Mouse (Mus musculus): Measurements from ENCODE around the gene Vil1. TPM values are rescaled to one million over a fixed set of nuclear protein-coding genes. Genes with fewer than 3 reads are reported as not detected.

Gene Vil1
- polyA plus RNA-seq (2014; fragmentation: Nextera tagmentation; extraction: Ambion mirVana), result 0.88 and 0.94 TPM in 2 replicates

DNA sequence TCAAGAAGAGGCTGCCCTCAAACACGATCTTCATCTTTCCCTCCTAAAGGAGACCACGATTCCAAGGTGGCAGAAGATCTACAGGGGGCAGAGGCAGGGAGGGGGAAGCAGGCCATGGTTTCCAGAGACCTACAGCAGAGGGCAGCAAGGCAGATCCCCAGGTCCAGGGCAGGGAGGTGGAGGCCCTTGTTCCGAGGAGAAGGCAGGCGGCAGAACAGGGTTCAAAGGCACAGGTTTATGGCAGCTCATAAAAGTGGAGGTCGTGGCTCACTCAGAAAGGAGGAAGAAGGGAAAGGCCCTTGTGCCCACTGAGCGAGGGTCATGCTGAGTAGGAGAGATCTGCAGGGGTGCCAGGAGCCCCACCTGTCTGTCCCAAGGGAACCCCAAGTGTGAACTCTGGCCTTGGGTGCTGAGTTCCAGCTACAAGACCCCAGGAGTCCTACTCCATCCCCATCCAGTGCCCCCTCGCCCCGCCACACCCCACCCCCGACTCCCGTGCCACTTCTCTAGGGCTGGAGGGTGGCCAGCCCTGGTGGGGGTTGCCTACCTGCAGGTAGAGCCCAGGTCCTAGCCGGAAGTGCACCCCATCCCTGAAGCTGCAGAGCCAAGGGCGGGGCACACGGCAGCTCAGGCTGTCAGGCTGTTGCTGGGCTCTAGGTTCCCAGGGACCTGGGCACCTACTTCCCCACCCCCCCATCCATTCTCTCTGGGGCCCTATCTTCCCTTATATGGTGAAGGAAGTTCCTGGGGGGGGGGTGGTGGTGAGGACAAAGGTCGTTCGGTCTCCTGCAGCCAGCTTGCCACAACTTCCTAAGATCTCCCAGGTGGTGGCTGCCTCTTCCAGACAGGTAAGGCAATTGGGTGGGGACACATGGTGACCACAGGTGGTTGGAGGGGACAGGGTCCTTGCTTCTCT is at the start of gene Vil1:
TSS of gene Vil1 (plus strand) at position 788 of the 916 bp plus-strand sequence.
- H3K9ac ChIP-seq (ENCODE audit: low read depth, low read length), result no peak within 1 kb of the TSS
- DNase-seq (ENCODE audit: low spot score) (no peak), ATAC-seq (replicated peaks; ENCODE audit: low FRiP score) (no peak)
- no peak within 1 kb of the TSS for H3K4me3 ChIP-seq (ENCODE audit: low read depth, low read length)
- no peaks in the 10 kb centered on the region for H3K36me3 ChIP-seq (ENCODE audit: control insufficient read depth, insufficient read depth, low read length)
- no peaks in the 10 kb centered on the region for H3K9me3 ChIP-seq (ENCODE audit: control insufficient read depth, low read length)
- WGBS, result 49% methylated on average over 15 of the region's 15 CpGs
- H3K4me1 ChIP-seq (replicated peaks; ENCODE audit: control insufficient read depth, insufficient read depth, low read length), result peaks cover 5% of the 10 kb centered on the region; the same call in 1 of the 2 replicates
- no peak within 1 kb of the TSS for H3K4me2 ChIP-seq
- no peaks in the 10 kb centered on the region for H3K27me3 ChIP-seq (replicated peaks; ENCODE audit: control insufficient read depth, insufficient read depth, low read length)
- no peak within 1 kb of the TSS for H3K27ac ChIP-seq (ENCODE audit: low read depth, low read length)

DNA sequence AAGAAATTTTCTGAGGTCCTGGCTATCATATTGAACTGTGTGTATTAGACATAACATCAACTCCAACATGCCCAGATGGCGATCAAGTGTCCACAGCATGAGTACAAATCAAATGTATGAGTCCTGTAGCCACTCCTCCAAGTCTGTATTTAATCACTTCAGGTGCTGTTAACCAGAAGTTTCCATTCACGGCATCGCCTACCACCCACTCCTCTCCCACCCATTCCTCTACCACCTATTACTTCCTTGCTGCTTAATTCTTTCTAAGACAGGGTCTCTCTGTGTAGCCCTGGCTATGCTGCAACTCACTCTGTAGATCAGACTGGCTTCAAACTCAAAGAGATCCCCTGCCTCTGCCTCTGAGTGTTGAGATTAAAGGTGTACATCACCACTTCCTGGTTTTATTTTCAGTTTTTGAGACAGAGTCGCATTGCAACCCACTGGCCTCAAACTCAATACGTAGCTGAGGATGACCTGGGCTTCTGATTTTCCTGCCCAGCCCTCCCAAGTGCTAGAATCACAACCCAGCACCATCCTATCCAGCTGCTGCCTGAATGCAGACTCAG is 49.1 kb upstream of the Vil1 start:
- DNase-seq (ENCODE audit: low spot score), result no peak
- Histone ChIP-seq H3K4me1 (replicated peaks; ENCODE audit: control insufficient read depth, insufficient read depth, low read length) (0 out of 2 replicates have a peak, but pooled peaks cover 3% of the 10 kb centered on the region), H3K4me3 (ENCODE audit: low read depth, low read length) (no peak overlapping the region), H3K27me3 (replicated peaks; ENCODE audit: control insufficient read depth, insufficient read depth, low read length) (no peaks in the 10 kb centered on the region), H3K9me3 (ENCODE audit: control insufficient read depth, low read length) (no peaks in the 10 kb centered on the region), H3K27ac (ENCODE audit: low read depth, low read length) (no peak overlapping the region), H3K36me3 (ENCODE audit: control insufficient read depth, insufficient read depth, low read length) (no peaks in the 10 kb centered on the region), H3K4me2 (no peak overlapping the region), H3K9ac (ENCODE audit: low read depth, low read length) (no peak overlapping the region)
- no peak for ATAC-seq (replicated peaks; ENCODE audit: low FRiP score)
- WGBS, result 76% methylated on average over 5 of the region's 5 CpGs

DNA sequence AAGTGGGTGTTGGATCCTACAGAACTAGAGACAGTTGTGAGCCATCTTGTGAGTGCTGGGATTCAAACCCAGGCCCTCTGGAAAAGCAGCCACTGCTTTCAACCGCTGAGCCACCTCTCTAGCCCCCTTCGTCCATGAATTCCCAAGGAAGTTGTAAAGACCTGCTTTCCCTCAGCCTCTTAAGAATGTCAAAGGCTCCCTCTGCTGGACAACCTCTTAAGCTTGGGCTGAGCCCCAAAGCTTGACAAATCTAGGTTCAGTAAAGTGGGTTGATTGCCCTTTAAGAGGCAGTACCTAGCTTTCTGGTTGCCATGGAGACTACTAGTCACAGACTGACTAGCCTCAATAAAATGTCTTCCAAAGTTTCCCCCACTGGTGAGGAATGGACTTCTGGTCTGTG is 47.4 kb upstream of the Vil1 start, which contains the start of gene Catip:
TSS of gene Catip (plus strand) at position 297 of the 400 bp plus-strand sequence.
- ATAC-seq (replicated peaks; ENCODE audit: low FRiP score) (peak; percentile 49; the same call in 1 of the 2 replicates), DNase-seq (ENCODE audit: low spot score) (no peak)
- Histone ChIP-seq H3K4me3 (ENCODE audit: low read depth, low read length) (no peak within 1 kb of the TSS), H3K4me2 (no peak within 1 kb of the TSS), H3K36me3 (ENCODE audit: control insufficient read depth, insufficient read depth, low read length) (no peaks in the 10 kb centered on the region), H3K9ac (ENCODE audit: low read depth, low read length) (no peak within 1 kb of the TSS), H3K27ac (ENCODE audit: low read depth, low read length) (no peak within 1 kb of the TSS), H3K4me1 (replicated peaks; ENCODE audit: control insufficient read depth, insufficient read depth, low read length) (0 out of 2 replicates have a peak, but pooled peaks cover 3% of the 10 kb centered on the region), H3K9me3 (ENCODE audit: control insufficient read depth, low read length) (no peaks in the 10 kb centered on the region), H3K27me3 (replicated peaks; ENCODE audit: control insufficient read depth, insufficient read depth, low read length) (no peaks in the 10 kb centered on the region)
- WGBS, result 2% methylated on average over 2 of the region's 2 CpGs

DNA sequence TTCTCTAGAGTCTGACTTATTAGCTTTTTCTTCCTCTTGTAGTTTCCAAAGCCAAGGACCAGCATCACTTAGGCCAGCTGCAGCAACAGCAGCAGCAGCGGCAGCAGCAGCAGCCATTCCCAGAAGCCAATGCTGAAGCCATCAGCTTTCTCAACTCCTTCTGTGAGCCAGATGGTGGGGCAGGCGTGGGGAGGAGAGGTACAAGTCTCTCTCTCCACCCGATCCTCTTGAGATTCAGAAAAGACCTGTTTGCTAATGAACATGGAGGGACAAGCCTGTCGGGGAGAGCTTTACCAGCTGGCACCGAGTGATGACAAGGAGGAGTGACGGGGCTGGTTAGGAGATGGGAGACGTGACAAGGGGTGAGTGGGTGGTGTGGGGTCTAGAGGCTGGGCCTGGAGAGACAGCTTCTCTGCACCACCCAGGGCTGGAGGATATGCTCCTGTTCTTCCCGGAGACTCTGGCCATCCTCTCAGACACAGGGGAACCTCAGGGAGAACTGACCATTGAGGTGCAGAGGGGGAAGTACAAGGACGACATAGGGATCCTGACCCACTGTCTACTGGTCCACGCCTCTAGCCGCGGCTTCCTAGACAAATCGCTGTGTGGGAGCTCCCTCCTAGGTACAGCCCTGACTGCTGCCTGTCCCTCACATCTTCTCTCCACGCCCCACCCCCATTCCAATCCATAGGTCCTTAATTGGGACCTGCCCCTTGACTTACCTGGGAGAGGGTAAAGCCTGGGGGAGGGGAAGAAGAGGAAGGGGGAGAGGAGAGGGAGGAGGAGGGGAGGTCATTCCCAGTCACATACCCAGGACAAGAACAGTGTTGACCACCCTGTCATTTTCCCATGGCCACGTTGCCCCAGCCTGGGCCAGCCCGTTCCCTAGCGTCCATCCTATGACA is 46.6 kb upstream of the Vil1 start:
- H3K4me1 ChIP-seq (replicated peaks; ENCODE audit: control insufficient read depth, insufficient read depth, low read length), result peaks cover 6% of the 10 kb centered on the region; the same call in 1 of the 2 replicates
- H3K36me3 ChIP-seq (ENCODE audit: control insufficient read depth, insufficient read depth, low read length), result no peaks in the 10 kb centered on the region
- H3K9ac ChIP-seq (ENCODE audit: low read depth, low read length), result no peak overlapping the region
- H3K4me3 ChIP-seq (ENCODE audit: low read depth, low read length), result no peak overlapping the region
- 61% methylated on average over 17 of the region's 17 CpGs for WGBS
- no peak for DNase-seq (ENCODE audit: low spot score)
- no peak overlapping the region for H3K4me2 ChIP-seq
- H3K9me3 ChIP-seq (ENCODE audit: control insufficient read depth, low read length), result no peaks in the 10 kb centered on the region
- no peak for ATAC-seq (replicated peaks; ENCODE audit: low FRiP score)
- H3K27ac ChIP-seq (ENCODE audit: low read depth, low read length), result no peak overlapping the region
- 0 out of 2 replicates have a peak, but pooled peaks cover 3% of the 10 kb centered on the region for H3K27me3 ChIP-seq (replicated peaks; ENCODE audit: control insufficient read depth, insufficient read depth, low read length)

DNA sequence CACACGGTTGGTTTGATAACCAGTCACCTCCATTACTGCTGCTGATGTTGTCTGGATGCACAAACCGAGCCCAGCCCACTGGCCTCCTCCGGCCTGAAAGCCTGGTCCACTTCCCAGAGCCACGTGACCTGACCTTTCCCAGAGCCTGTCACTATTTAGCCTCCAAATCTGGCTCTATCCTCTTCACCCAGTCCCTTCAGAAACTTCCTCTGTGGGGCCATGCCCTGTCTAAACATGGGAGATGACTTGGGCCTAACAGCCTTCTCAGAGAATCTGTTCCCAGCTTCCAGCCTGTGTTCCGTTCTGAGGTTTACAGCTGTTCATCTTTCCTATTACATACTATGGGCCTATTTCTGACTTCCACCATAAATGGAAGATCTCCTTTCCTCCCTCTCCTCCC is 45.7 kb upstream of the Vil1 start:
- H3K4me3 ChIP-seq (ENCODE audit: low read depth, low read length), result no peak overlapping the region
- no peak for ATAC-seq (replicated peaks; ENCODE audit: low FRiP score)
- 61% methylated on average over 5 of the region's 5 CpGs for WGBS
- H3K4me2 ChIP-seq, result no peak overlapping the region
- H3K27ac ChIP-seq (ENCODE audit: low read depth, low read length), result no peak overlapping the region
- peaks cover 14% of the 10 kb centered on the region for H3K4me1 ChIP-seq (replicated peaks; ENCODE audit: control insufficient read depth, insufficient read depth, low read length)
- no peak overlapping the region for H3K9ac ChIP-seq (ENCODE audit: low read depth, low read length)
- no peaks in the 10 kb centered on the region for H3K36me3 ChIP-seq (ENCODE audit: control insufficient read depth, insufficient read depth, low read length)
- peaks cover 6% of the 10 kb centered on the region; the same call in 1 of the 2 replicates for H3K27me3 ChIP-seq (replicated peaks; ENCODE audit: control insufficient read depth, insufficient read depth, low read length)
- no peaks in the 10 kb centered on the region for H3K9me3 ChIP-seq (ENCODE audit: control insufficient read depth, low read length)
- DNase-seq (ENCODE audit: low spot score), result no peak

DNA sequence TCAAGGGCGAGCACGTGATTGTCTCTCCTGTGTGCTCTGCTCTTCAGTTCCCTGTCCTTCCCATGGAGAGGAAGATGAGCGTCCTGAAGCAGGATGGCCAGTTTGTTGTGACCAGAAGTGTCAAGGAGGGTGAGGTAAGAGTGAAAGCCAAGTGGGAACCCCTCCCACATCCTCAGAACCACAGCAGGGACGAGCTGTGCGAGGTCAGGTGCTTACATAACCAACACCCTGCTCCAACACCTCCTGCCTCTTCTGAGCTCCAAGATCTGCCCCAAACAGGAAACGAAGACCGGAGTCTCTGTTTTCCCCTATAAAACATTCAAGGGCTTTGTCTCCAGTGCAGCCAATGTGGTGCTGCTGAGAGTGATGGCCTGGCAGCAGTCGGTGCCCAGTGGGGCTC is 44.9 kb upstream of the Vil1 start:
- H3K9me3 ChIP-seq (ENCODE audit: control insufficient read depth, low read length), result no peaks in the 10 kb centered on the region
- no peak overlapping the region for H3K27ac ChIP-seq (ENCODE audit: low read depth, low read length)
- H3K4me3 ChIP-seq (ENCODE audit: low read depth, low read length), result no peak overlapping the region
- H3K9ac ChIP-seq (ENCODE audit: low read depth, low read length), result no peak overlapping the region
- H3K4me2 ChIP-seq, result no peak overlapping the region
- no peaks in the 10 kb centered on the region for H3K36me3 ChIP-seq (ENCODE audit: control insufficient read depth, insufficient read depth, low read length)
- 57% methylated on average over 8 of the region's 8 CpGs for WGBS
- DNase-seq (ENCODE audit: low spot score) (no peak), ATAC-seq (replicated peaks; ENCODE audit: low FRiP score) (no peak)
- peaks cover 6% of the 10 kb centered on the region; the same call in 1 of the 2 replicates for H3K27me3 ChIP-seq (replicated peaks; ENCODE audit: control insufficient read depth, insufficient read depth, low read length)
- peaks cover 15% of the 10 kb centered on the region for H3K4me1 ChIP-seq (replicated peaks; ENCODE audit: control insufficient read depth, insufficient read depth, low read length)

DNA sequence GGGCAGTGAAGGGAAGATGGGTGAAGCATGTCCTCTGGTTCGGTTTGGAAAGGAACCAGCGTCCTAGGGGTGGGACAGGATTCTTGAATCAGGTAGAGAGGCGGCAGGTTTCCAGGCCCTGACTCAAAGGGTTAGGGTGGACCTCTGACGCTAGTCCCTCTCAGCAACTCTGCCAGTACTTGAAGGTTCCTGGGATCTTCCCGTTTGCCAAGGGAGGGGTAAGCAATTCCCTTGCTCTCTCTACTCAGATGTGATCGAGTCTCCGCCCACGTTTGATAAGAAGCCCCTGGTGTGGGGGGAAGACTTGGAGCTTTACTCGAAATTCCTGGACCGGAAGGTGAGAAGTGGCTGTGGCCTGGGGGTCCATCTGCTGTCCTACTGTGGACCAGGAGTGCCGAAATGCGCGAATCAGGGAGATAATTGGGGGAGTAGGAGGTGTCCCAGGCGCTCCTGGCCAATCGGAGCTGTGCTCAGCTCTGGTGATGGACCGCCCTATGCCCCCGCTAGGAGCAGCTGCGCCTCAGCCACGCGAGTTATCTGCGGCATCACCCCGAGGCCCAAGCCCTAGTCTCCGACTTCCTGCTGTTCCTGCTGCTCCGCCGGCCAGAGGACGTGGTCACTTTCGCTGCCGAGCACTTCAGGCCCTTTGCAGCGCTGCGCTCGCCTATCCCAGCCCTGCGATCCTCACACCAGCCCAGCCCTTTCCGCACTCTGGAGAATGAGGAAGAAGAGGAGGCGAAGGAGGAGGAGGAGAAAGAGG is 41.1 kb upstream of the Vil1 start:
- no peak overlapping the region; the same call in 1 of the 2 replicates for H3K27ac ChIP-seq (ENCODE audit: low read depth, low read length)
- H3K4me2 ChIP-seq, result peak overlapping the region; percentile 85
- H3K9me3 ChIP-seq (ENCODE audit: control insufficient read depth, low read length), result no peaks in the 10 kb centered on the region
- no peaks in the 10 kb centered on the region for H3K36me3 ChIP-seq (ENCODE audit: control insufficient read depth, insufficient read depth, low read length)
- H3K9ac ChIP-seq (ENCODE audit: low read depth, low read length), result peak overlapping the region; percentile 44
- peaks cover 15% of the 10 kb centered on the region for H3K4me1 ChIP-seq (replicated peaks; ENCODE audit: control insufficient read depth, insufficient read depth, low read length)
- peak overlapping the region; percentile 42 for H3K4me3 ChIP-seq (ENCODE audit: low read depth, low read length)
- peak; percentile 84 for ATAC-seq (replicated peaks; ENCODE audit: low FRiP score)
- no peak for DNase-seq (ENCODE audit: low spot score)
- WGBS, result 8% methylated on average over 34 of the region's 34 CpGs
- H3K27me3 ChIP-seq (replicated peaks; ENCODE audit: control insufficient read depth, insufficient read depth, low read length), result peaks cover 6% of the 10 kb centered on the region; the same call in 1 of the 2 replicates

All from liver, embryonic 11.5 days (tissue).